Mouse (Mus musculus) adrenal gland, adult (tissue): ENCODE measurements around the gene Bcdin3d.
A peak's percentile ranks its signal among the peaks of the same experiment; 100 is the strongest.

Experiments used
- DNase-seq, 2 experiments: peaks; one replicate each; pipeline ENCODE4 v3.0.0; 2022 to 2023; ENCODE audit warnings: low spot score in 1 of 2; ENCODE audit not compliant: inconsistent age in 2 of 2

Gene Bcdin3d

GRCm38 (mm10) chr15:99474576-99474926, at the start of gene Bcdin3d:
TSS of gene Bcdin3d (minus strand) at chr15:99474730.
- DNase-seq = peak; percentile 92 to 96

- no peak for DNase-seq
Measured at GRCm38 (mm10) chr15:99520306-99520705, 45.8 kb upstream of the Bcdin3d start.

GRCm38 (mm10) chr15:99519626-99520025, 45.1 kb upstream of the Bcdin3d start:
- DNase-seq = no peak

- no peak for DNase-seq
Measured at GRCm38 (mm10) chr15:99517715-99518114, 43.2 kb upstream of the Bcdin3d start.

GRCm38 (mm10) chr15:99516715-99517114, 42.2 kb upstream of the Bcdin3d start:
- no peak for DNase-seq

- DNase-seq = no peak
Measured at GRCm38 (mm10) chr15:99511797-99512525, 37.4 kb upstream of the Bcdin3d start.

- no peak for DNase-seq
Measured at GRCm38 (mm10) chr15:99510621-99511020, 36.1 kb upstream of the Bcdin3d start.

GRCm38 (mm10) chr15:99509840-99510239, 35.3 kb upstream of the Bcdin3d start:
- DNase-seq = no peak

GRCm38 (mm10) chr15:99505324-99506095, 31.0 kb upstream of the Bcdin3d start:
- DNase-seq = peak; percentile 44 to 77

GRCm38 (mm10) chr15:99503256-99503655, 28.7 kb upstream of the Bcdin3d start:
- DNase-seq = no peak

- peak; percentile 32 to 54 for DNase-seq
Measured at GRCm38 (mm10) chr15:99502311-99502831, 27.8 kb upstream of the Bcdin3d start.

GRCm38 (mm10) chr15:99501292-99502260, 27.0 kb upstream of the Bcdin3d start:
- peak; percentile 53 to 72 for DNase-seq

- no peak for DNase-seq
Measured at GRCm38 (mm10) chr15:99500320-99500719, 25.8 kb upstream of the Bcdin3d start.

GRCm38 (mm10) chr15:99499726-99500125, 25.2 kb upstream of the Bcdin3d start:
- DNase-seq = peak in 1 of 2 experiments; percentile 41

- peak; percentile 88 to 91 for DNase-seq
Measured at GRCm38 (mm10) chr15:99498781-99499180, 24.3 kb upstream of the Bcdin3d start.

GRCm38 (mm10) chr15:99498356-99498755, 23.8 kb upstream of the Bcdin3d start:
- peak in 1 of 2 experiments; percentile 75 for DNase-seq

GRCm38 (mm10) chr15:99497527-99498242, 23.2 kb upstream of the Bcdin3d start:
- DNase-seq = peak; percentile 87 to 95

- DNase-seq = peak; percentile 40 to 82
Measured at GRCm38 (mm10) chr15:99497061-99497460, 22.5 kb upstream of the Bcdin3d start.

GRCm38 (mm10) chr15:99484745-99485144, 10.2 kb upstream of the Bcdin3d start:
- no peak for DNase-seq

GRCm38 (mm10) chr15:99475814-99476213, 1.3 kb upstream of the Bcdin3d start:
- DNase-seq = peak in 1 of 2 experiments; percentile 24
